In the genomic region with DNA sequence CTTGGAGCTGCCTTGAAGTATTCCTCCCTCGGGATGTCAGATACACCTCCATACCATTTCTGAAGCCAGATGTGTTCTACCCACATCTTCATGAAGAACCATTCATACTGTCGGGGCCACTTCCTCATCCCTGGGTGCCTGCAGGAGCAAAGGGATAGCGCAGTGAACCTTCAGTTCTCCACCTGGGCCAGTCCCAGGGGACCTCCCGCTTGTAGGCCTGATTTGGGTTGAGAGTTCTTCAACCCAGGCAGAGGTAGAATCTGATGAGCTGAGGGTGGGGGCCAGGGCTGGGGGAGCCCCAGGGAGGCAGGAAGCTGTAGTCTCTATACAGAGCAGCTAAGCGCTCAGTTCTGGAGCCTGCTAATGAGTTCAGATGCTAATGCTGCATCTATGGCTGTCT, we compare ENCODE assay signal across 15 mouse cellular contexts.
"Had no signal": no experiment of that assay in that cellular context is flagged by ENCODE, and none has a peak within 500 bp of the region (broad histone marks: within the 10 kb centered on the region; RNA-seq: fewer than 3 reads in every experiment).

No protein-coding gene starts in this region.

- H3K4me1 ChIP-seq: stomach, embryonic 15.5 days had no signal

- H3K9ac ChIP-seq: neural tube, embryonic 15.5 days; stomach, embryonic 15.5 days had no signal

- H3K4me3 ChIP-seq: neural tube, embryonic 15.5 days; stomach, embryonic 15.5 days had no signal

- H3K27me3 ChIP-seq: neural tube, embryonic 15.5 days; stomach, embryonic 15.5 days had no signal

- H3K4me2 ChIP-seq: neural tube, embryonic 15.5 days; stomach, embryonic 15.5 days had no signal

- H3K27ac ChIP-seq: neural tube, embryonic 15.5 days; stomach, embryonic 15.5 days; stomach, postnatal 0 days had no signal

- DNase-seq: retina, postnatal 1 day; right cerebral cortex, adult 18-20 months; right cerebral cortex, postnatal 14 days; right cerebral cortex, postnatal 25 days; right cerebral cortex, postnatal 4 days; spleen, adult 18-20 months; thymus, adult 18-20 months; thymus, adult 2 months; thymus, postnatal 14 days; thymus, postnatal 25 days; thymus, postnatal 36 days; thymus, postnatal 4 days had no signal

- H3K9me3 ChIP-seq: neural tube, embryonic 15.5 days; stomach, embryonic 15.5 days had no signal

- H3K36me3 ChIP-seq: stomach, embryonic 15.5 days had no signal
